Mouse (Mus musculus) frontal cortex, adult (tissue): ENCODE measurements around the gene Rtcb.

Source experiments
- ATAC-seq: cut with Nextera tagmentation; 2 replicates; pipeline ENCODE4 v1.9.2; 2017; ENCODE audit warnings: mild to moderate bottlenecking, moderate library complexity, mixed read lengths; ENCODE audit not compliant: low TSS enrichment

Gene Rtcb

GRCm38 (mm10) chr10:85957464-85957950 lies at the start of gene Rtcb:
Gene Rtcb (minus strand): TSS chr10:85957823.
- peak; percentile 98 for ATAC-seq

GRCm38 (mm10) chr10:86006455-86006854 lies 48.8 kb upstream of the Rtcb start:
- peak; percentile 20; the same call in 1 of the 2 replicates for ATAC-seq

GRCm38 (mm10) chr10:86000447-86000846 lies 42.8 kb upstream of the Rtcb start:
- ATAC-seq = no peak

- ATAC-seq = no peak
These were observed 37.0 kb upstream of the Rtcb start for GRCm38 (mm10) chr10:85994543-85995104.

GRCm38 (mm10) chr10:85993836-85994235 lies 36.2 kb upstream of the Rtcb start:
- ATAC-seq = no peak

GRCm38 (mm10) chr10:85992412-85992811 lies 34.8 kb upstream of the Rtcb start:
- no peak for ATAC-seq

GRCm38 (mm10) chr10:85989412-85990115 lies 31.9 kb upstream of the Rtcb start:
- no peak for ATAC-seq

GRCm38 (mm10) chr10:85972915-85973314 lies 15.3 kb upstream of the Rtcb start:
- ATAC-seq = peak; percentile 44; the same call in 1 of the 2 replicates

GRCm38 (mm10) chr10:85971826-85972225 lies 14.2 kb upstream of the Rtcb start:
- no peak for ATAC-seq

- ATAC-seq = no peak
These were observed 12.4 kb upstream of the Rtcb start for GRCm38 (mm10) chr10:85969894-85970620.

GRCm38 (mm10) chr10:85968731-85969130 lies 11.1 kb upstream of the Rtcb start:
- ATAC-seq = no peak

- ATAC-seq = peak; percentile 94
These were observed 10.6 kb upstream of the Rtcb start for GRCm38 (mm10) chr10:85968157-85968634.

GRCm38 (mm10) chr10:85967411-85968156 lies 10.0 kb upstream of the Rtcb start:
- peak; percentile 41; the same call in 1 of the 2 replicates for ATAC-seq

- no peak for ATAC-seq
These were observed 8.9 kb upstream of the Rtcb start for GRCm38 (mm10) chr10:85966476-85966875.

- no peak for ATAC-seq
These were observed 6.7 kb upstream of the Rtcb start for GRCm38 (mm10) chr10:85964316-85964715.

- no peak for ATAC-seq
These were observed 5.3 kb upstream of the Rtcb start for GRCm38 (mm10) chr10:85962897-85963296.

GRCm38 (mm10) chr10:85956871-85957419 lies 678 bp downstream of the Rtcb start:
- ATAC-seq = no peak

- no peak for ATAC-seq
These were observed 3.2 kb downstream of the Rtcb start for GRCm38 (mm10) chr10:85954429-85954828.

GRCm38 (mm10) chr10:85953401-85953800 lies 4.2 kb downstream of the Rtcb start:
- no peak for ATAC-seq

GRCm38 (mm10) chr10:85951765-85952443 lies 5.7 kb downstream of the Rtcb start:
- ATAC-seq = no peak
